Mouse (Mus musculus): ENCODE data around the gene 4931409K22Rik. TPM values are rescaled to one million over a fixed set of nuclear protein-coding genes. Genes with fewer than 3 reads are reported as not detected.
"Not testable (repeated sequence)": the region's sequence is repeated elsewhere in the genome, so short reads cannot be mapped to it uniquely, and the experiment has no call there.

4931409K22Rik gene
- polyA plus RNA-seq, 1 experiment from 2014 or later = 0.10 TPM

GRCm38 (mm10) chr5:24576801-24577182 is 20.2 kb upstream of the 4931409K22Rik start:
- Histone ChIP-seq H3K27me3 (ENCODE audit: control insufficient read depth, insufficient read depth, low read length) (no peaks in the 10 kb centered on the region), H3K4me3 (ENCODE audit: low read depth, low read length) (peak overlapping the region; percentile 78), H3K9me3 (ENCODE audit: control insufficient read depth, low read depth, low read length) (no peaks in the 10 kb centered on the region), H3K27ac (ENCODE audit: low read length) (peak overlapping the region; percentile 74), H3K36me3 (ENCODE audit: control insufficient read depth, insufficient read depth, low read length) (peaks cover 35% of the 10 kb centered on the region), H3K4me1 (ENCODE audit: control insufficient read depth, insufficient read depth, low read length) (peaks cover 12% of the 10 kb centered on the region; the same call in 1 of the 2 replicates), H3K9ac (replicated peaks; ENCODE audit: low read depth, low read length) (peak overlapping the region; percentile 77), H3K4me2 (replicated peaks; ENCODE audit: low read depth, low read length) (peak overlapping the region; percentile 86)
- peak; percentile 23; the same call in 1 of the 2 replicates for ATAC-seq (ENCODE audit: insufficient number of reproducible peaks, insufficient read depth, low FRiP score, low read depth)
- under 1% methylated on average over 32 of the region's 32 CpGs for WGBS

GRCm38 (mm10) chr5:24575948-24576347 is 19.3 kb upstream of the 4931409K22Rik start:
- Histone ChIP-seq H3K4me3 (ENCODE audit: low read depth, low read length) (peak overlapping the region; percentile 78; the same call in 1 of the 2 replicates), H3K27ac (ENCODE audit: low read length) (no peak overlapping the region), H3K4me2 (replicated peaks; ENCODE audit: low read depth, low read length) (peak overlapping the region; percentile 86), H3K4me1 (ENCODE audit: control insufficient read depth, insufficient read depth, low read length) (peaks cover 12% of the 10 kb centered on the region; the same call in 1 of the 2 replicates), H3K36me3 (ENCODE audit: control insufficient read depth, insufficient read depth, low read length) (peaks cover 44% of the 10 kb centered on the region), H3K9me3 (ENCODE audit: control insufficient read depth, low read depth, low read length) (no peaks in the 10 kb centered on the region), H3K27me3 (ENCODE audit: control insufficient read depth, insufficient read depth, low read length) (no peaks in the 10 kb centered on the region), H3K9ac (replicated peaks; ENCODE audit: low read depth, low read length) (0 out of 2 replicates have a peak overlapping the region, but pooled peaks have one; percentile 77)
- WGBS = 81% methylated on average over 1 of the region's 1 CpGs
- no peak for ATAC-seq (ENCODE audit: insufficient number of reproducible peaks, insufficient read depth, low FRiP score, low read depth)

DNA sequence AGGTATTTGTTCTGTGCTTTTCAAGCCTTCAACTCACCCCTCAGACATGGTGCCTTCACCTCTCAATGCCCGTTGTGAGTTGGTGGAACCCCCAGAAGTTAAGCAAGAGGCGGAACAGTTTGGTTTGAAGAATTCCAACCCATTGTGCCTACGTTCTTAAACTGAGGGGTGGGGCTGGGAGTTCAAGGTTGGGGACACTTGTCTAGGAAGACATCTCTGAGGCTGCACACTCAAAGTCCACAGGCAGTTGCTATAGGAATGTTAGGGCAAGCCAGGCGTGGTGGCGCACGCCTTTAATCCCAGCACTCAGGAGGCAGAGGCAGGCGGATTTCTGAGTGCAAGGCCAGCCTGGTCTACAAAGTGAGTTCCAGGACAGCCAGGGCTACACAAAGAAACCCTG is 1.3 kb downstream of the 4931409K22Rik start:
- not testable (repeated sequence) for H3K4me1 ChIP-seq (ENCODE audit: control insufficient read depth, insufficient read depth, low read length); H3K9ac ChIP-seq (replicated peaks; ENCODE audit: low read depth, low read length); H3K4me3 ChIP-seq (ENCODE audit: low read depth, low read length); H3K36me3 ChIP-seq (ENCODE audit: control insufficient read depth, insufficient read depth, low read length); H3K27ac ChIP-seq (ENCODE audit: low read length); H3K9me3 ChIP-seq (ENCODE audit: control insufficient read depth, low read depth, low read length); H3K27me3 ChIP-seq (ENCODE audit: control insufficient read depth, insufficient read depth, low read length); H3K4me2 ChIP-seq (replicated peaks; ENCODE audit: low read depth, low read length); ATAC-seq (ENCODE audit: insufficient number of reproducible peaks, insufficient read depth, low FRiP score, low read depth)
- 95% methylated on average over 7 of the region's 7 CpGs for WGBS

GRCm38 (mm10) chr5:24553621-24554244 is 2.9 kb downstream of the 4931409K22Rik start:
- Histone ChIP-seq H3K27ac (ENCODE audit: low read length) (no peak overlapping the region), H3K9ac (replicated peaks; ENCODE audit: low read depth, low read length) (no peak overlapping the region), H3K4me3 (ENCODE audit: low read depth, low read length) (no peak overlapping the region), H3K4me2 (replicated peaks; ENCODE audit: low read depth, low read length) (no peak overlapping the region), H3K27me3 (ENCODE audit: control insufficient read depth, insufficient read depth, low read length) (no peaks in the 10 kb centered on the region), H3K36me3 (ENCODE audit: control insufficient read depth, insufficient read depth, low read length) (no peaks in the 10 kb centered on the region), H3K4me1 (ENCODE audit: control insufficient read depth, insufficient read depth, low read length) (peaks cover 4% of the 10 kb centered on the region), H3K9me3 (ENCODE audit: control insufficient read depth, low read depth, low read length) (no peaks in the 10 kb centered on the region)
- WGBS = 65% methylated on average over 5 of the region's 5 CpGs
- ATAC-seq (ENCODE audit: insufficient number of reproducible peaks, insufficient read depth, low FRiP score, low read depth) = no peak

DNA sequence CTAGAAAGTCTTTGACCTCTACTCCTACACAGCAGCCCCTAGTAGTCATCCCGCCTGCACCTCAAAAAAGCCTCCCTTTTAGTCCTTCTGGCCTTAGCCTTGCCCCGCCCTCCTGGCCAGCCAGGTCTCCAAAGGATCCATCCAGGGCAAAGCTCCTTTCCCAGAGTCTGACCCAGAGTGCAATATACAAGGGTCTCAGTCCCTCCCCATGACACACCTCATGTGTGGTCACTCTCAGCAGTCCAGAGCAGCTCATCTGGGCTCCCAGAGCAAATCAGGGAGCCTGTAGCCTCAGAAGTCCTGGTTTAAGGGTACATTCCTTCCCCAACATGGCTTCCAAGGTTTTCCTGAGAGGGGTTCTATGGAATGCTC is 5.3 kb downstream of the 4931409K22Rik start:
- Histone ChIP-seq H3K9me3 (ENCODE audit: control insufficient read depth, low read depth, low read length) (no peaks in the 10 kb centered on the region), H3K27ac (ENCODE audit: low read length) (no peak overlapping the region), H3K4me3 (ENCODE audit: low read depth, low read length) (no peak overlapping the region), H3K4me2 (replicated peaks; ENCODE audit: low read depth, low read length) (peak overlapping the region; percentile 31), H3K4me1 (ENCODE audit: control insufficient read depth, insufficient read depth, low read length) (peaks cover 4% of the 10 kb centered on the region), H3K27me3 (ENCODE audit: control insufficient read depth, insufficient read depth, low read length) (no peaks in the 10 kb centered on the region), H3K36me3 (ENCODE audit: control insufficient read depth, insufficient read depth, low read length) (no peaks in the 10 kb centered on the region), H3K9ac (replicated peaks; ENCODE audit: low read depth, low read length) (no peak overlapping the region)
- 39% methylated on average over 2 of the region's 2 CpGs for WGBS
- ATAC-seq (ENCODE audit: insufficient number of reproducible peaks, insufficient read depth, low FRiP score, low read depth) = no peak

- ATAC-seq (ENCODE audit: insufficient number of reproducible peaks, insufficient read depth, low FRiP score, low read depth) = peak; percentile 50; the same call in 1 of the 2 replicates
- Histone ChIP-seq H3K27me3 (ENCODE audit: control insufficient read depth, insufficient read depth, low read length) (no peaks in the 10 kb centered on the region), H3K4me3 (ENCODE audit: low read depth, low read length) (no peak overlapping the region), H3K36me3 (ENCODE audit: control insufficient read depth, insufficient read depth, low read length) (no peaks in the 10 kb centered on the region), H3K4me1 (ENCODE audit: control insufficient read depth, insufficient read depth, low read length) (peaks cover 4% of the 10 kb centered on the region), H3K4me2 (replicated peaks; ENCODE audit: low read depth, low read length) (peak overlapping the region; percentile 31), H3K27ac (ENCODE audit: low read length) (no peak overlapping the region), H3K9me3 (ENCODE audit: control insufficient read depth, low read depth, low read length) (no peaks in the 10 kb centered on the region), H3K9ac (replicated peaks; ENCODE audit: low read depth, low read length) (no peak overlapping the region)
- WGBS = 32% methylated on average over 26 of the region's 26 CpGs
Observed at GRCm38 (mm10) chr5:24550598-24551316, 5.9 kb downstream of the 4931409K22Rik start.

- Histone ChIP-seq H3K9me3 (ENCODE audit: control insufficient read depth, low read depth, low read length) (no peaks in the 10 kb centered on the region), H3K9ac (replicated peaks; ENCODE audit: low read depth, low read length) (no peak overlapping the region), H3K4me1 (ENCODE audit: control insufficient read depth, insufficient read depth, low read length) (peaks cover 14% of the 10 kb centered on the region), H3K4me2 (replicated peaks; ENCODE audit: low read depth, low read length) (no peak overlapping the region), H3K36me3 (ENCODE audit: control insufficient read depth, insufficient read depth, low read length) (no peaks in the 10 kb centered on the region), H3K4me3 (ENCODE audit: low read depth, low read length) (no peak overlapping the region), H3K27me3 (ENCODE audit: control insufficient read depth, insufficient read depth, low read length) (no peaks in the 10 kb centered on the region), H3K27ac (ENCODE audit: low read length) (no peak overlapping the region)
- no peak for ATAC-seq (ENCODE audit: insufficient number of reproducible peaks, insufficient read depth, low FRiP score, low read depth)
- WGBS = 81% methylated on average over 7 of the region's 7 CpGs
Observed at GRCm38 (mm10) chr5:24542643-24543042, 14.0 kb downstream of the 4931409K22Rik start.

- Histone ChIP-seq H3K4me3 (ENCODE audit: low read depth, low read length) (no peak overlapping the region), H3K27me3 (ENCODE audit: control insufficient read depth, insufficient read depth, low read length) (no peaks in the 10 kb centered on the region), H3K4me1 (ENCODE audit: control insufficient read depth, insufficient read depth, low read length) (peaks cover 14% of the 10 kb centered on the region), H3K36me3 (ENCODE audit: control insufficient read depth, insufficient read depth, low read length) (no peaks in the 10 kb centered on the region), H3K9me3 (ENCODE audit: control insufficient read depth, low read depth, low read length) (no peaks in the 10 kb centered on the region), H3K27ac (ENCODE audit: low read length) (no peak overlapping the region), H3K4me2 (replicated peaks; ENCODE audit: low read depth, low read length) (peak overlapping the region; percentile 38), H3K9ac (replicated peaks; ENCODE audit: low read depth, low read length) (no peak overlapping the region)
- no peak for ATAC-seq (ENCODE audit: insufficient number of reproducible peaks, insufficient read depth, low FRiP score, low read depth)
- 10% methylated on average over 6 of the region's 6 CpGs for WGBS
Observed at GRCm38 (mm10) chr5:24541144-24541569, 15.5 kb downstream of the 4931409K22Rik start.
